Mouse (Mus musculus) layer of hippocampus, adult 8-10 months (tissue): ENCODE results near the gene Snapc2. TPM values are rescaled to one million over a fixed set of nuclear protein-coding genes. Genes with fewer than 3 reads are reported as not detected.

ENCODE experiments used
- DNase-seq, 2 experiments: peaks; one replicate each; pipeline ENCODE4 v3.0.0; 2022; ENCODE audit warnings: low spot score in 2 of 2
- total RNA-seq, 4 experiments: library from RNA; stranded (reverse); gene quantifications; 2 replicates each; pipeline ENCODE4 v1.2.4; 2022

Gene Snapc2
- total RNA-seq, 4 experiments from 2014 or later, result 27.5 to 36.9 (median 32.2) TPM

DNA sequence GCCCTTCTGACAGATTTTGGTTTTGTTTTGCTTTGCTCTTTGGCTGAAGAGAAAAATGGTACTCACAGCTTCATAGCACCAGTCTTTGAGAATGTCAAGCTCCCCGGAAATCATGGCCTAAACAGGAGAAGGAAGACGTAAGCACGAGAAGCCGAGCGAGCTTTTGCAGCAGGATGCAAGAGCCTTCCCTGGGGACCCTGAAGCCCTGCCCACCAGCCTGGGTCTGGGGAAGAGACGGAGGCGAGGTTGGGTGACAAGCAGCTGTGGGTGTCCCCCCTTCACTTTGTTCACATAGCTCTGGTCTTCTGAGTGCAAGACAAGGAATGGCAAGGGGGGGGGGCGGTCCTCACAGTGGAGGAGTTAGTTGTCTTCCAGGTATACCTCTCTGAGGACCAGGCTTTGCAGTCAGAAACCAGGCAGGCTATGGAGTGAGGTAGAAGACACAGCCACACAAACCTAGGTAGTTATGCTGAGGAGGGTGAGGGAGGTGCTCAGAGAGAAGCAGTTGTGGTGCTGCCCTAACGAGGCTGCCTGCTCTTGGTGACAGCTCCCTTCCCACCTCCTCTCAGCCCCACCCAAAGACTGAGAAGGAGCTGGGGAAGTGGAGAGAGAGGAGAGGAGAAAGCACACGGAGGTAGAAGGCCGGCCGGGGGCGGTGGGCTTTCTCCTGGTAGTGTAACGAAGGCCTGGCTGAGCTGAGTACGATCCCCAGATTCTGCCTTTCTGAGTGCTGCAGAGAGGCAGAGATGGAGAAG, 12.5 kb downstream of the Snapc2 start:
- DNase-seq, result no peak

DNA sequence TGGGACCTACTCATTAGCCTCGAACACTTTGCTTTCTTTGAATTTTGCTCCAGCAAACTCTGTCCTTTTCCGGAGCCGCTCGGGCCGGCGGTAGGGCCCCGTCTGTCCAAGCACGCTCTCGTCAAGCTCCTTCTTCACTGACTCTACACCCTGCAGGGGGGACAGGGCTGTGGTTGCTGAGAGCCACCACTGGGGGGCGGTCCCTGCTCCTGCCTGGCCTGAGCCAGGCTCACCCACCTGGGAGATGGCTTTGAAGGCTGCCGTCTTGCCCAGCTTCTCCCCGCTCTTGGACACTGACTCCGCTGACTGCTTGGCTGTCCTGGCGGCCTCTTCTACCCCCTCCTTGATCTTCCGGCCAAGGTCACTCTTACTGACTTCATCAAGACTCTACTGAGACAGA, 14.7 kb downstream of the Snapc2 start:
- no peak for DNase-seq

GRCm38 (mm10) chr8:4269609-4270008, 16.7 kb downstream of the Snapc2 start:
- DNase-seq, result no peak

DNA sequence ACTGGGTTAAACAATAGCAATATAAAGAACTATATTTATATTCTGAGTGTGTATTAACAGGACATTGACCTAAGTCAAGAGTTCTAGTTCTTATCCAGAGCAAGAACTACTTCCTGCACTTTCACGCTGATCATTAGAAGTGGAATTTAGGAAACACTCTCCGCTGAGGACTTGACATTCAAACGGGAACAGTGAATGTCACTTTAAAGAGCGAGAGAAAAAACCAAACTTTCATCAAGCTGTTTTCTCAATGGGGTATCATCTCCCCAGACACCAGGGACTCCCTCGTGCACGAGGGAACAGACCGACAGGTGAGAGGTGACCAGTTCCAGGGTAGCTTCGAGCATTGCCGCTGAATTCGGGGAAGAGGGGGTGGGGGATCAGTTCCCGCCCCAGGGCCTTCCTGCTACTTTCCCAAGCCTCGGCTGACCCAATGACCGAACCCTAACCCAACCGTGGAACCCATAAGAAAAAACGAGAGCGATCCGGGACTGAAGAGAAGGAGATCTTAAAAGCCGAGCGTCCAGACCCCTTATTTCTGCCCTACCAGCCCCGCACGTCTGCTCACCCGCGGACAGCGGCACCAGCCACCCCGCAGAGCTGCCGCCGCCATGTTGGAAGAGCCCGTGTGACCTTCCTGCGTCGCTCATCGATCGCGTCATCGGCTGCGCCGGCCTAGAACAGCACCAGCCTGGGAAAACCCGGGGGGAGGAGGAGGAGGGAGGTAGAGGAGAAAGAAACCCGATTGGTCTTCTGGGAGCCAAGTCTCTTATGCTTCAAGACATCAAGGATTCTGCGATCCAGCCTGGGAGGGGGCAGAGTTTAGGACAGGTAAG, 22.6 kb downstream of the Snapc2 start, which contains the start of gene Timm44:
Gene Timm44 (minus strand): TSS at position 639 of the 836 bp plus-strand sequence.
- DNase-seq, result peak; percentile 92 to 95

GRCm38 (mm10) chr8:4276111-4276465, 23.2 kb downstream of the Snapc2 start:
- DNase-seq, result no peak

DNA sequence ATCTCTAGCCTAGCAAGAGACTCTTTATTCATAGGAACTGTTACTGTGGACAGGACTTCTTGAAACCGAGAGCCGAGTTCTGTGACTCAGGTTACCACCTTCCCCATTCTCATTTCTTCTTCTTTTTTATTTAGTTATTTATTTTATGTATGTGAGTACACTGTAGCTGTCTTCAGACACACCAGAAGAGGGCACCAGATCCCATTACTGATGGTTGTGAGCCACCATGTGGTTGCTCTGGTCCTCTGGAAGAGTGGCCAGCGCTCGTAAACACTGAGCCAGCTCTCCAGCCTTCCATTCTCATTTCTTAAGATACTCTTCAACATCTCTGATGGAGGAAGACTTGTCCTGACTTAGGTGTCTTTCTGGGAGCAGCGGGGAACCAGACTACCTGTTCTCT, 39.9 kb downstream of the Snapc2 start:
- DNase-seq, result no peak

- no peak for DNase-seq
Observed at GRCm38 (mm10) chr8:4297822-4298221, 44.9 kb downstream of the Snapc2 start.

- DNase-seq, result no peak
Observed at GRCm38 (mm10) chr8:4304124-4304547, 51.3 kb downstream of the Snapc2 start.

Other genes with a start within 250 kb of the Snapc2 start
- gene Cd209f, start 147.2 kb upstream of the Snapc2 start, total RNA-seq, result under 1 TPM in 3 of 4 experiments, not detected in 1; 0.30 to 0.89 (median 0.37) TPM
- gene Cd209g, start 119.0 kb upstream of the Snapc2 start, total RNA-seq, result under 1 TPM in 1 of 4 experiments, not detected in 3; 0.65 TPM
- gene Evi5l, start 86.5 kb upstream of the Snapc2 start, total RNA-seq, result 100 to 1,000 TPM in 2 of 4 experiments, 10 to 100 TPM in 2; 90.2 to 127 (median 105) TPM
- gene Prr36, start 35.6 kb upstream of the Snapc2 start, total RNA-seq, result 10 to 100 TPM; 34.9 to 44.0 (median 40.0) TPM
- gene Lrrc8e, start 26.3 kb upstream of the Snapc2 start, total RNA-seq, result under 1 TPM in 2 of 4 experiments, not detected in 2; 0.11 to 0.16 TPM
- gene Map2k7, start 14.3 kb upstream of the Snapc2 start, total RNA-seq, result 100 to 1,000 TPM in 3 of 4 experiments, 10 to 100 TPM in 1; 99.3 to 117 (median 110) TPM
- 1 to 10 TPM; 2.0 to 2.8 (median 2.3) TPM for gene Gm49320, start 14.2 kb upstream of the Snapc2 start, total RNA-seq
- gene Tgfbr3l, start 4.9 kb upstream of the Snapc2 start, total RNA-seq, result 10 to 100 TPM; 12.8 to 19.2 (median 16.5) TPM
- 100 to 1,000 TPM; 421 to 475 (median 460) TPM for gene Ctxn1, start 6.2 kb downstream of the Snapc2 start, total RNA-seq
- 10 to 100 TPM; 65.1 to 80.9 (median 70.8) TPM for gene Timm44, start 22.8 kb downstream of the Snapc2 start, total RNA-seq
- 10 to 100 TPM; 21.2 to 31.6 (median 24.3) TPM for gene Ccl25, start 72.1 kb downstream of the Snapc2 start, total RNA-seq
- gene Elavl1, start 72.3 kb downstream of the Snapc2 start, total RNA-seq, result 10 to 100 TPM; 69.3 to 80.9 (median 76.7) TPM
- gene Cers4, start 239.9 kb downstream of the Snapc2 start, total RNA-seq, result 10 to 100 TPM; 44.9 to 55.7 (median 52.0) TPM